ENCODE assay signal across 11 mouse cellular contexts in the genomic region with DNA sequence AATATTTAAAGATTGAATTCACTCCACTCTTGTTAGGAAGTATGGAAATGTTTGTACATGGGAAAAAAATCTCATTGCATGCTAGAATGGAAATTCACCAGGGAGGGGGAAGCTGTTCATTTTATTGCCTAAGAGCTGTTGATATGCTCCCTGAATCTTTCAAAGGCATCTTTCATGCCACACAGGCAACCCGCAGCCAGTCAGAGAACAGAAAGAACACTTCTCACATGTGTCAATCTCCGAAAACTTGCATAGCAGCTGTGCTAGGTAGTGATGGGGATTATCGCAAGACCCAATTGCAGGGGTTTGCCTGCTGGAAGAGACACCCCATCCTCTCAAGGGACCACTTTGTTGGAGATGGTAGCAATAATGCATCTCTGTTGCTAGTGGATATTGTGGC. TPM values are rescaled to one million over a fixed set of nuclear protein-coding genes. Genes with fewer than 3 reads are reported as not detected.
DNase-seq lines count a peak whose midpoint lies in the region; ATAC-seq and TF ChIP-seq lines count a peak whose summit lies in the region.
"Had no signal": no experiment of that assay in that cellular context is flagged by ENCODE, and none has a peak within 500 bp of the region (broad histone marks: within the 10 kb centered on the region; RNA-seq: fewer than 3 reads in every experiment).

No protein-coding gene starts in this region.

- no peak overlapping the region for H3K9ac ChIP-seq in heart, adult 2 months (ENCODE audit: low read depth, low read length)
- no peak overlapping the region for H3K9ac ChIP-seq in neural tube, embryonic 12.5 days

- no peak for TF ChIP-seq EP300 in heart, adult 2 months (IDR thresholded peaks at IDR 0.05; ENCODE audit: insufficient read depth, low read depth, low read length)

- intact Hi-C loops in heart, adult 2 months (cut with DNase I), result no loop called here
- intact Hi-C loops in heart, postnatal 10 days (cut with DNase I), result no loop called here

- H3K9me3 ChIP-seq in neural tube, embryonic 12.5 days, result no peaks in the 10 kb centered on the region

- peak overlapping the region; percentile 47 for H3K27ac ChIP-seq in heart, adult 2 months
- 0 out of 2 replicates have a peak overlapping the region, but pooled peaks have one; percentile 7 for H3K27ac ChIP-seq in neural tube, embryonic 12.5 days
- peak overlapping the region; percentile 57; the same call in 1 of the 2 replicates for H3K27ac ChIP-seq in olfactory bulb, adult 2 months (ENCODE audit: insufficient read depth, low read depth, low read length)

- no peak for TF ChIP-seq POLR2A in heart, adult 2 months (IDR thresholded peaks at IDR 0.05; ENCODE audit: insufficient read depth, low read depth, low read length)
- TF ChIP-seq POLR2A in olfactory bulb, adult 2 months (IDR thresholded peaks at IDR 0.05; ENCODE audit: insufficient read depth, low read depth, low read length), result no peak

- peak; percentile 17 to 34 for DNase-seq in heart, adult 2 months
- no peak for DNase-seq in heart, adult 9 months (ENCODE audit: low spot score in 2 of 2)
- DNase-seq in neural tube, embryonic 10.5 days (ENCODE audit: extremely low spot score, low spot score), result no peak
- peak; percentile 20 to 24 for DNase-seq in heart, postnatal 10 days
- no peak for DNase-seq in natural killer cell, adult 2 months (ENCODE audit: low spot score in 2 of 2)
- DNase-seq: spleen, adult 18-20 months had no signal

- ATAC-seq in neural tube, embryonic 12.5 days (ENCODE audit: low FRiP score, low read depth), result peak; percentile 17; the same call in 1 of the 2 replicates
- ATAC-seq in megakaryocyte progenitor cell, adult 5-6 weeks (replicated peaks; ENCODE audit: poor library complexity), result no peak

- no peaks in the 10 kb centered on the region for H3K27me3 ChIP-seq in heart, adult 2 months (ENCODE audit: control insufficient read depth, insufficient read depth, low read length)
- H3K27me3 ChIP-seq in neural tube, embryonic 12.5 days (replicated peaks), result no peaks in the 10 kb centered on the region

- TF ChIP-seq CTCF in heart, adult 2 months (IDR thresholded peaks at IDR 0.05), result no peak
- TF ChIP-seq CTCF in olfactory bulb, adult 2 months (IDR thresholded peaks at IDR 0.05; ENCODE audit: insufficient read depth, low read depth, low read length), result no peak

- H3K4me1 ChIP-seq in heart, adult 2 months (ENCODE audit: control insufficient read depth, insufficient read depth, low read length), result peaks cover 6% of the 10 kb centered on the region
- H3K4me1 ChIP-seq in neural tube, embryonic 12.5 days, result peaks cover 7% of the 10 kb centered on the region
- H3K4me1 ChIP-seq in olfactory bulb, adult 2 months (ENCODE audit: control insufficient read depth, insufficient read depth, low read length), result peaks cover 2% of the 10 kb centered on the region; the same call in 1 of the 2 replicates

- H3K36me3 ChIP-seq in heart, adult 2 months (ENCODE audit: control insufficient read depth, insufficient read depth, low read length), result no peaks in the 10 kb centered on the region; the same call in 1 of the 2 replicates
- H3K36me3 ChIP-seq in neural tube, embryonic 12.5 days, result no peaks in the 10 kb centered on the region
- H3K36me3 ChIP-seq: G1E had no signal

- H3K4me2 ChIP-seq in neural tube, embryonic 12.5 days (replicated peaks), result peak overlapping the region; percentile 18; the same call in 1 of the 2 replicates

- H3K4me3 ChIP-seq in heart, adult 2 months, result 0 out of 2 replicates have a peak overlapping the region, but pooled peaks have one; percentile 8
- no peak overlapping the region for H3K4me3 ChIP-seq in neural tube, embryonic 12.5 days
- no peak overlapping the region for H3K4me3 ChIP-seq in olfactory bulb, adult 2 months (ENCODE audit: insufficient read depth, low read depth, low read length)

- H3K79me2 ChIP-seq in heart, adult 2 months (replicated peaks; ENCODE audit: control insufficient read depth, insufficient read depth, low read length), result no peaks in the 10 kb centered on the region

- 62% methylated on average over 3 of the region's 3 CpGs for WGBS in heart, adult 2 months
- 55% methylated on average over 3 of the region's 3 CpGs for WGBS in neural tube, embryonic 12.5 days
- WGBS in olfactory bulb, adult 2 months, result 71% methylated on average over 3 of the region's 3 CpGs

RNA-seq across cellular contexts. Expression of a gene that starts 8.9 kb away (rescaled TPM):
- not detected for total RNA-seq in heart, adult 2 months (2021)
- polyA plus RNA-seq in heart, adult 2 months (2012; rRNA removed), result not detected in 2 replicates
- not detected in 2 replicates for polyA plus RNA-seq in neural tube, embryonic 12.5 days (2016; fragmentation: Nextera tagmentation; extraction: Ambion mirVana)
- total RNA-seq in heart, postnatal 10 days (2021), result not detected
- polyA plus RNA-seq in olfactory bulb, adult 2 months (2012; ENCODE audit: insufficient read depth, insufficient read length, low replicate concordance, missing spikeins), result not detected in 2 replicates
- total RNA-seq in megakaryocyte progenitor cell, adult 5-6 weeks (2015), result not detected in 2 replicates
- not detected in 2 replicates for total RNA-seq in megakaryocyte progenitor cell, adult 5-6 weeks (2017)
- total RNA-seq: G1E; left cerebral cortex, postnatal 36 days had no signal
- polyA plus RNA-seq: G1E had no signal

Comparison
In these comparisons a context has a peak if more than half of its experiments do, and no peak if none do; other contexts are left out.
1. DNase-seq: peak in heart, adult 2 months (2 of 2) and heart, postnatal 10 days (2 of 2); none in heart, adult 9 months (0 of 2), neural tube, embryonic 10.5 days (single experiment) and natural killer cell, adult 2 months (0 of 2).
2. H3K27ac ChIP-seq: peak in every context shown above with its lines; median percentile 57 in olfactory bulb, adult 2 months; 47 in heart, adult 2 months; 7 in neural tube, embryonic 12.5 days.